Mouse (Mus musculus) liver, postnatal 0 days (tissue): ENCODE measurements around the gene Wdr43. TPM values are rescaled to one million over a fixed set of nuclear protein-coding genes. Genes with fewer than 3 reads are reported as not detected.

ENCODE experiments used
- ATAC-seq: fragments of 200-750 bp; cut with Nextera tagmentation; 2 replicates; pipeline ENCODE4 v1.8.0; 2017; ENCODE audit warnings: mild to moderate bottlenecking, moderate library complexity
- DNase-seq: peaks from one replicate; pipeline ENCODE4 v3.0.0-alpha.2; 2016
- H3K27ac ChIP-seq: fragments of 300-500 bp; sonication (generic); 2 replicates; pipeline ENCODE4 v1.5.1; 2014; ENCODE audit warnings: antibody characterized with exemption, moderate library complexity, mild to moderate bottlenecking, low read depth
- H3K27me3 ChIP-seq: fragments of 300-500 bp; sonication (generic); 2 replicates; pipeline ENCODE4 v1.6.1; 2014; ENCODE audit warnings: low read length, control low read depth, mixed read lengths; ENCODE audit not compliant: insufficient read depth
- H3K36me3 ChIP-seq: fragments of 300-500 bp; sonication (generic); replicated peaks from 2 replicates; pipeline ENCODE4 v1.6.1; 2014; ENCODE audit warnings: mild to moderate bottlenecking, control low read depth, low read length, moderate library complexity, mixed read lengths; ENCODE audit not compliant: insufficient read depth
- H3K4me1 ChIP-seq: fragments of 300-500 bp; sonication (generic); 2 replicates; pipeline ENCODE4 v1.6.1; 2014; ENCODE audit warnings: antibody characterized with exemption, mild to moderate bottlenecking, control low read depth; ENCODE audit not compliant: insufficient read depth
- H3K4me2 ChIP-seq: fragments of 300-500 bp; sonication (generic); 2 replicates; pipeline ENCODE4 v1.6.1; 2014; ENCODE audit warnings: low read depth, mild to moderate bottlenecking, low read length, moderate library complexity, mixed read lengths
- H3K4me3 ChIP-seq: fragments of 300-500 bp; sonication (generic); 2 replicates; pipeline ENCODE4 v1.5.1; 2014; ENCODE audit warnings: low read depth, low read length
- H3K9ac ChIP-seq: fragments of 300-500 bp; sonication (generic); replicated peaks from 2 replicates; pipeline ENCODE4 v1.6.1; 2014; ENCODE audit warnings: mild to moderate bottlenecking, moderate library complexity
- H3K9me3 ChIP-seq: fragments of 300-500 bp; sonication (generic); 2 replicates; pipeline ENCODE4 v1.6.1; 2016; ENCODE audit warnings: mild to moderate bottlenecking, control low read depth, low read length, mixed read lengths
- CTCF ChIP-seq: sonication (generic); IDR thresholded peaks from 2 replicates; pipeline ENCODE4 v1.5.1; 2016; ENCODE audit warnings: antibody characterized with exemption, low read depth
- EP300 ChIP-seq: IDR thresholded peaks from 2 replicates; pipeline ENCODE4 v1.6.1; 2016; ENCODE audit warnings: antibody characterized with exemption, low read depth, mild to moderate bottlenecking
- WGBS: fragments of 180-500 bp; shearing (Covaris S2); extraction: QIAGEN DNeasy Blood & Tissue Kit; methylation state at CpG from one replicate; pipeline ENCODE4 v1.1.7; 2014; ENCODE audit not compliant: insufficient replicate concordance; 5-methylcytosine and 5-hydroxymethylcytosine counted together
- polyA plus RNA-seq: library from polyadenylated mRNA; unstranded; fragments of >200 nt; fragmentation: Nextera tagmentation; extraction: Ambion mirVana; gene quantifications from 2 replicates; pipeline ENCODE4 v1.2.1, GENCODE M21; 2015

Gene Wdr43
- polyA plus RNA-seq, 1 experiment from 2014 or later, result 22.6 TPM

DNA sequence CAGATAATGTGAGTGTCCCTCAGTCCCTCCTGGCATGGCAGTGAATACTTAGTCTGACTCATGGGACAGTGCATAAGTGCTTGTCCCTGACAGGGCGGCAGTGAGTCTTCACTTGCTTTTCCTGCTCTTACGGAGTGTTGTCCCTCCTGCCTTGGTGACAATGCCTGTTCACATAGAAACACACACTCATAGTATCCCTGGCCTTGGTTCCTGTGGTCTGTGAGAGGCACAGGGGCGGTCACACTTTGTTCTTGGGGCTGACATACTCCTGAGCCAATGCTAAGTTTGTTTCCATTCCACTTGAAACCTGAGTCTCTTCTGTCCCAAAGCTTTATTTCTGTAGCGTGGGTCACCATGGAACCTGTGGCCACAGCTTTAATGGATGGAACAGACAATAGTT is 66.7 kb downstream of the Wdr43 start:
- Histone ChIP-seq H3K9me3 (no peaks in the 10 kb centered on the region), H3K4me2 (no peak overlapping the region), H3K9ac (no peak overlapping the region), H3K27ac (no peak overlapping the region), H3K4me3 (no peak overlapping the region), H3K36me3 (no peaks in the 10 kb centered on the region), H3K27me3 (no peaks in the 10 kb centered on the region), H3K4me1 (no peaks in the 10 kb centered on the region)
- 85% methylated on average over 4 of the region's 4 CpGs for WGBS
- TF ChIP-seq CTCF (no peak), EP300 (no peak)
- no peak for DNase-seq
- ATAC-seq, result no peak

DNA sequence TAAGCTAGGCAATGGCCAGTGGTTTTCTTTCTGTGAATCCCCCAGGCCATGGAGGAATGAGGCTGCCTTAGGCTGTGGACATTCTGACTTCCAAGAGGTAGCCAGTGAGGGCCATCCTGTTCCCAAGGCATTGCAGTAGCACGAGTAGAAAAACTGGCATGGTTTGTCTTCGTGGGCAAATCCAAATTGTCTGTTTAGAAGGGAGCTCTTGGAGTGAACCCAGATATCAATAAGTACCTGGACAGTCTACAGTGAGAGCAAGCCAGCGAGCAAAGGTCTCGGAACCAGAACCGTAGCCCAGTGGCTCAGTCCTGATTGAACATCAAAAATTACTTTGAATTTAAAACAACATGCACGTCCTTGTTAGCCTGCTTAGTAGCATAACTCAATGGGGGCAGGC is 67.6 kb downstream of the Wdr43 start:
- no peak for ATAC-seq
- TF ChIP-seq CTCF, result no peak
- Histone ChIP-seq H3K4me3 (no peak overlapping the region), H3K4me1 (no peaks in the 10 kb centered on the region), H3K36me3 (no peaks in the 10 kb centered on the region), H3K9ac (no peak overlapping the region), H3K9me3 (no peaks in the 10 kb centered on the region), H3K27me3 (no peaks in the 10 kb centered on the region), H3K27ac (no peak overlapping the region), H3K4me2 (no peak overlapping the region)
- DNase-seq, result no peak
- 79% methylated on average over 6 of the region's 6 CpGs for WGBS

DNA sequence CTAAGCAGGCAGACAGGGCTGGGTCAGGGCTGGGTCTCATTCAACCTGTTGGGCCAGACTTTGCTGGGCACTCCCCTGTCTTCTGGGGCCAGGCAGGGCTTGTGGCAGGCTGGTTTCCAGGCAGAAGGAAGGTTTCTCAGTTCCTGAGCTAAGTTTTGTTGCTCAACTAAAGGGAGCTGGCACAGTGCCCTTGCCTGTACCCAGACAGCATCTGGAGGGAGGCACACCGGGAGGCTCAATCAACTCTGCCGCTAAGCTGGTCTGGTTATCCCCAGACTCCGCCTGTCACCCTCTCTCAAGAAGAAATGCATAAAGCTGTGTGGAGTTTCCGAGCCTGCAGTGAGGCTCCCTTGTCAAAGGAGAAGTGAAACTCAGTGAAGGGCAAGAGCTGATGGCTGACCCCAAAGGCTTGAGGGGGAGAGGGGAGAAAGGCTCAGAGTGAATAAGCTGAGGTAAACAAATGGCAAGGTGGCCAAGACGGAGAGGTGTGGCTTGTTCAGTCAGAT is 68.5 kb downstream of the Wdr43 start:
- no peak for DNase-seq
- Histone ChIP-seq H3K27me3 (no peaks in the 10 kb centered on the region), H3K9ac (no peak overlapping the region), H3K4me1 (no peaks in the 10 kb centered on the region), H3K36me3 (no peaks in the 10 kb centered on the region), H3K4me2 (no peak overlapping the region), H3K4me3 (no peak overlapping the region), H3K27ac (no peak overlapping the region), H3K9me3 (no peaks in the 10 kb centered on the region)
- TF ChIP-seq EP300, result no peak
- no peak for TF ChIP-seq CTCF
- no peak for ATAC-seq
- WGBS, result 40% methylated on average over 5 of the region's 5 CpGs

DNA sequence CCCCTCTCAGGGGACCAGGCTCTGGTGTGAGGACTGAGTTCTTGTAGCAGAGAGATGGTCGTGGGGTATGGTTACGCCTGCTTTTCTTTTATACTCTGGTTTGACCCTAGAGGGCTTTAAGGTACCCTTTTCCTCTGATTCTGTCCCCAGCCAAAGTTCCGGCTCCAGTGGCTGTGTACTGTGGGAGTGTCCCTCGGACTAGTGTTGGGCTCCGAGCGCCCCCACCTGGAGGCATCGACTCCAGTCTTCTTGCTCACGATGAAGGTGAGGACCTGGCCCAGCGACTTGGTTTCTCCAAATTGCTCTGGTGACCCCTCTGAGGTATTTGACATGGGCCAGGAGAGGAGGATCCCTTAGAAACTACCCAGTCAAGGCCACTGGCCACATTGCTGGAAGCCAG is 71.7 kb downstream of the Wdr43 start:
- H3K4me2 ChIP-seq, result no peak overlapping the region
- no peak for ATAC-seq
- WGBS, result 69% methylated on average over 9 of the region's 9 CpGs
- H3K4me1 ChIP-seq, result no peaks in the 10 kb centered on the region
- no peaks in the 10 kb centered on the region for H3K9me3 ChIP-seq
- no peak for TF ChIP-seq CTCF
- TF ChIP-seq EP300, result no peak
- no peaks in the 10 kb centered on the region for H3K36me3 ChIP-seq
- no peak overlapping the region for H3K4me3 ChIP-seq
- H3K27me3 ChIP-seq, result no peaks in the 10 kb centered on the region
- DNase-seq, result no peak
- no peak overlapping the region for H3K27ac ChIP-seq
- H3K9ac ChIP-seq, result no peak overlapping the region

DNA sequence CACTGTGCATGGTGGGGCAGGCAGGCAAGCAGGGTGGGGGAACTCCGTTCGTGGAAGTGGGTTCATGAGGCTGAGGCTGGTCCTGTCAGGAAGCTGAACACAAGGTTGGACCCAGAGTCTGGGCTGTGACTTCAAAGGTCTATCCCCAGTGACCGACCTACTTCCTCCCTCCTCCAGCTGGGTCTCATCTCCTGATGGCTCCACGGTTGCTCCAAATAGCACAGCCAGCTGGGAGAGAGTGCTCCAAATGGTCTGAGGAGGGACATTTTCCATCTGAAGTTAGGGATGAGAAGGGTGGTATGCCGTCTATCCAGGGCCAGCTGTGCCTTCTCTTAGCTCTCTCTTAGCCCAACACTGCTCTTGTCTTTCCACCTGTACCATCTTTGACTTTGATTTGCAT is 74.2 kb downstream of the Wdr43 start:
- no peak overlapping the region for H3K27ac ChIP-seq
- 55% methylated on average over 5 of the region's 5 CpGs for WGBS

DNA sequence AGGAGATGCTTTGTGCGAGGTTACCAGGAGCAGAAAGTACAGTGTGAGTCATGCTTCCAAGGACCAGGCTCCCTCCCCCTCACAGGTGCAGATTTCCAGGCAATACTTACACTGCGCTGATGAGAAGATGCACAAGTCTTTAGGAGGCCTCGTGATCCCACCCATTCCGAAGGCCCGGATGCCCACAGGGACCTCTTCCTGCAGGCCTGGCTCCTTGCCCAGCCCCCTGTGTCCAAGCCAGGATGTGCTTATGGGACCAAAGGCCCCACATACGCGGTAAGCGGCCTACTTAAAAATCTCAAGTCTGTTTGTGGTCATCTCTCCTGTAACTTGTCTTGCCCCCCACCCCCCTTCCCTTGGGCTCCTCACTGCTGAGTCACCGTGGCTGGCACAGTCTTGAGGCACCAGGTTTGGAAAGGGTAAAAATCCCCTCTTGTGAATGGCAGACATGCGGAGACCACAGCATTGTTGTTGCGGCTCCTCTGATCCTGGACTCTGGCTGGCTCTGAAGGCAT is 75.7 kb downstream of the Wdr43 start:
- Histone ChIP-seq H3K9ac (no peak overlapping the region), H3K27ac (no peak overlapping the region), H3K4me1 (no peaks in the 10 kb centered on the region), H3K4me3 (no peak overlapping the region), H3K27me3 (no peaks in the 10 kb centered on the region), H3K9me3 (no peaks in the 10 kb centered on the region), H3K4me2 (no peak overlapping the region), H3K36me3 (no peaks in the 10 kb centered on the region)
- ATAC-seq, result no peak
- 59% methylated on average over 11 of the region's 11 CpGs for WGBS
- TF ChIP-seq EP300 (no peak), CTCF (no peak)
- no peak for DNase-seq

More for the DNA sequence above, 74.2 kb downstream of the Wdr43 start:
- ATAC-seq (no peak), DNase-seq (no peak)
- Histone ChIP-seq H3K36me3 (no peaks in the 10 kb centered on the region), H3K4me3 (no peak overlapping the region), H3K27me3 (no peaks in the 10 kb centered on the region), H3K4me1 (no peaks in the 10 kb centered on the region), H3K9ac (no peak overlapping the region), H3K4me2 (no peak overlapping the region), H3K9me3 (no peaks in the 10 kb centered on the region)
- TF ChIP-seq CTCF (no peak), EP300 (no peak)

DNA sequence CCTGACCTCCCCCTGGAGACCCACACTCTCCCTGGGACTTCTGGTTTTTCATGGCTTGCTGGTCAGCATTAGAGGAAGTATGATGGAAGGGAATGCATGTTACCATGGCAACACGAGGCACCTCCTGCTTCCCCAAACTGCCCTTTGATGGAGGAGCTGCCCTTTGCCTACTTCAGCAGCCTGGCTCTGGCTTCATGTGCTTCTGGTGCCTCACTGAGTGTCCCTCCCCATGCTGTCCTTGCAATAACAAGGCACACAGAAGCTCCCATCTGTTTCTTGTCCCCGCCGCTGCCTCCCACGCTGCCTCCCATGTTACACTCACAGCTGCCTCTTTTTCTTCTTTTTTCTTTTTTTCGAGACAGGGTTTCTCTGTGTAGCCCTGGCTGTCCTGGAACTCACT is 77.6 kb downstream of the Wdr43 start:
- H3K9ac ChIP-seq, result no peak overlapping the region
- ATAC-seq (no peak), DNase-seq (no peak)
- no peak for TF ChIP-seq EP300
- TF ChIP-seq CTCF, result no peak
- 63% methylated on average over 5 of the region's 5 CpGs for WGBS
- H3K27ac ChIP-seq, result no peak overlapping the region
- no peaks in the 10 kb centered on the region for H3K27me3 ChIP-seq
- H3K9me3 ChIP-seq, result no peaks in the 10 kb centered on the region
- H3K36me3 ChIP-seq, result no peaks in the 10 kb centered on the region
- no peak overlapping the region for H3K4me3 ChIP-seq
- H3K4me1 ChIP-seq, result no peaks in the 10 kb centered on the region
- no peak overlapping the region for H3K4me2 ChIP-seq
